Mouse (Mus musculus): ENCODE measurements around the gene AW011738. TPM values are rescaled to one million over a fixed set of nuclear protein-coding genes. Genes with fewer than 3 reads are reported as not detected.

AW011738 gene
- polyA plus RNA-seq (2012; rRNA removed): 2.3 and 3.2 TPM in 2 replicates

DNA sequence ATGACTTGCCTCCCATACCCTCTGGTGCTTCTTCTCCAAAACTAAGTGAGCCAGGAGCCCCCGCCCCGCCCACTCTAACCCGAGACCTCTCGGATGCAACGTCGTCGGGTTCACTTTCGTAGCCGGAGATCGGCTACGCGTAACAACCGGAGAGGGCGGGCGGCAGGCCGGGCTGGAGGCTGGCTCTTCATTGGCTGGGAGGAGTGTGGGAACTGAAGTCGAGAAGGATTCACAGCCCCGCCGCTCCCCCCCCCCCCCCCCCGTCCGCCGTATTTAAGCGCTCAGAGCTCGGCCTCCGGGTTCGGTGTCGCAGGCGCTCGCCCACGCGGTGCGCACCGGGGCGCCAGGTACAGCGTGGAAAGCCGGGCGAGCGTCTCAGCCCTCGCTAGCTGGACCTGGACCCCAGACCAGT is at the start of gene AW011738:
Gene AW011738 (plus strand): TSS at position 304 of the 412 bp plus-strand sequence.

GRCm38 (mm10) chr4:156197131-156197828 is 5.8 kb upstream of the AW011738 start, which contains the start of gene Agrn:
Gene Agrn (minus strand): TSS chr4:156197488.

DNA sequence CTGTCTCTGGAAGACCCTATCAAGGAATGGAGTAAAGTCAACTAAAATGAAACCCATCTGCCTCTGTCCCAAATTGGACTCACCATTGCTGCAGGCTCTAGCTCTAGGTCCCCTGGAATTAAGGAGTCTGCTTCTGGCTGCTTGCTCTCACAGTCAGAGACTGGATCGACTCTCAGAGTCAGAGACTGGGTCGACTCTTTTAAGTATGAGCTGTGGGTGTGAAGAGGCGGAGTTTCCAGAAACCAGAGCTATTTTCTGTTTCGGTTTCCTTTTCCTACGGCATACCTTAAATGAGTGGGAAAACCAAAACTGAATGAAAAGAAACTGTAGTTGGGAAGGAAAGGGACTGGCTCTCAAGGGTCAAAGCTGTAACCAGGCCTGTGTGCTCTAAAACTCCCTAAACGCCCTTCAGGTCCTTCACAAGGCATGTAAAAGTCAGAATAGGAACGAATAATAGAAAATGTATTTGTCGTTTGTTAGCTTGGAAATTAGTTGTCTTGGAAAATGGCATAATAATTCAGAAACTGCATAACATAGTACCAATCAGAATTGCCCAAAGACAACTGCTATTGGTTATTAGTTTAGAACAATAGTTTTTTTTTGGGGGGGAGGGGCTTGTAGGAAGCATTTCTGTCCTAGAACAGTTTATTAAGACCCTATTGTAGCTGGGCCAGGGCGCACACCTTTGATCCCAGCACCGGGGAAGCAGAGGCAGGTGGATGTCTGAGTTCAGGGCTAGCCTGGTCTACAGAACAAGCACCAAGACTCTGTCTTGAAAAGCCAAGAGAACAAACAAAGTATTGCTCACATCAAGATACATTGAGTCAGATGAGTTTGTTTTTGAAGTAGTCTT is 2.3 kb upstream of the AW011738 start, which contains the start of gene Isg15:
Gene Isg15 (minus strand): TSS at position 196 of the 853 bp plus-strand sequence.

GRCm38 (mm10) chr4:156215649-156216048 is 12.5 kb downstream of the AW011738 start, which contains the start of gene Perm1:
Gene Perm1 (plus strand): TSS chr4:156215868.

DNA sequence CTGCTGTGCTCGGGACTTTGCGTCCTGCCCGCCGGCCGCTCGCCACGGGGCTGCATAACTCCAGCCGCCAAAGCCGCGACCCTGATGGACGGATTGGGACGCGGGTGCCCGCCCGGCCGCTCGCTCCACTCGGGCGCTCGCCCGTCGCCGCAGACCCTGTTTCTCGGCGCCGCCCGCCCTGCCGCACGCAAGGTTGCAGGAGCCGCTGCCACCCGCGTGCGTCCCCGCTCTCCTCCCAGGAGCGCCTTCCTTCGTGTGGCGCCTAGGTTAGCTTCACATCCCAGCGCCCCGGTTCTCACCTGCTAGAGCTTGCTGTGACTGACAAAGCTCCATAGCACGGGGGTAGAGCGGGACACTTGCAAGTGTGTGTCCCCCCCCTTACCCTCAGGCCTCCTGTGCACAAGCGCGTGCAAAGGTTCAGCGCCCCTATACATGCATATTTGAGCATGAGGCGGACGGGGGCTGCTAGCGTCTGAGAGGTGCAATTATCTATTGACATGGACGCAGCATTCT is 31.7 kb downstream of the AW011738 start, which contains the start of gene Plekhn1:
Gene Plekhn1 (minus strand): TSS at position 157 of the 513 bp plus-strand sequence.

GRCm38 (mm10) chr4:156235808-156236533 is 32.9 kb downstream of the AW011738 start, which contains the start of gene Noc2l:
Gene Noc2l (plus strand): TSS chr4:156236010.

Other genes with a start within 250 kb of the AW011738 start
- 68.8 and 73.0 TPM in 2 replicates for gene C1qtnf12, start 241.0 kb upstream of the AW011738 start, polyA plus RNA-seq (2012; rRNA removed)
- gene B3galt6, start 210.7 kb upstream of the AW011738 start, polyA plus RNA-seq (2012; rRNA removed): 24.3 and 26.5 TPM in 2 replicates
- 48.7 and 65.1 TPM in 2 replicates for gene Sdf4, start 210.4 kb upstream of the AW011738 start, polyA plus RNA-seq (2012; rRNA removed)
- 3.9 and 6.8 TPM in 2 replicates for gene Tnfrsf4, start 189.5 kb upstream of the AW011738 start, polyA plus RNA-seq (2012; rRNA removed)
- 1.3 and 2.4 TPM in 2 replicates for gene Tnfrsf18, start 177.1 kb upstream of the AW011738 start, polyA plus RNA-seq (2012; rRNA removed)
- gene Ttll10, start 143.9 kb upstream of the AW011738 start, polyA plus RNA-seq (2012; rRNA removed): 12.9 and 21.0 TPM in 2 replicates
- gene 9430015G10Rik, start 93.3 kb upstream of the AW011738 start, polyA plus RNA-seq (2012; rRNA removed): 41.1 and 43.5 TPM in 2 replicates
- 2.4 and 3.2 TPM in 2 replicates for gene Rnf223, start 72.8 kb upstream of the AW011738 start, polyA plus RNA-seq (2012; rRNA removed)
- 102 and 106 TPM in 2 replicates for gene Agrn, start 5.8 kb upstream of the AW011738 start, polyA plus RNA-seq (2012; rRNA removed)
- 11.5 and 19.8 TPM in 2 replicates for gene Isg15, start 2.5 kb upstream of the AW011738 start, polyA plus RNA-seq (2012; rRNA removed)
- gene Perm1, start 12.6 kb downstream of the AW011738 start, polyA plus RNA-seq (2012; rRNA removed): 0.47 and 0.60 TPM in 2 replicates
- 102 and 109 TPM in 2 replicates for gene Plekhn1, start 31.6 kb downstream of the AW011738 start, polyA plus RNA-seq (2012; rRNA removed)
- gene Noc2l, start 32.7 kb downstream of the AW011738 start, polyA plus RNA-seq (2012; rRNA removed): 124 and 144 TPM in 2 replicates
- gene Samd11, start 52.4 kb downstream of the AW011738 start, polyA plus RNA-seq (2012; rRNA removed): 0.64 and 0.67 TPM in 2 replicates
- gene Vmn2r-ps159, start 127.8 kb downstream of the AW011738 start, polyA plus RNA-seq (2012; rRNA removed): not detected in 2 replicates